Mouse (Mus musculus) cortical plate, adult 2 months (tissue): Measurements from ENCODE around the gene Ankrd13a.

Source experiments
- CTCF ChIP-seq: fragments of 200-500 bp; IDR thresholded peaks from 2 replicates; pipeline ENCODE4 v1.5.1; 2011; ENCODE audit warnings: mild to moderate bottlenecking, control low read depth, low read length; ENCODE audit not compliant: insufficient read depth; ENCODE audit errors: extremely low read depth
- POLR2A ChIP-seq: fragments of 200-500 bp; IDR thresholded peaks from 2 replicates; pipeline ENCODE4 v1.6.1; 2011; ENCODE audit warnings: mild to moderate bottlenecking, low read length, control low read depth; ENCODE audit not compliant: insufficient read depth; ENCODE audit errors: extremely low read depth

GRCm38 (mm10) chr5:114801841-114802240 lies 27.4 kb downstream of the Ankrd13a start:
- TF ChIP-seq POLR2A = no peak
- TF ChIP-seq CTCF = no peak
